Mouse (Mus musculus): ENCODE measurements around the gene Sult5a1. TPM values are rescaled to one million over a fixed set of nuclear protein-coding genes. Genes with fewer than 3 reads are reported as not detected.
"Not testable (repeated sequence)": the region's sequence is repeated elsewhere in the genome, so short reads cannot be mapped to it uniquely, and the experiment has no call there.

Gene Sult5a1
- 10 to 100 TPM in 1 of 2 experiments, 1 to 10 TPM in 1; 7.6 to 10.1 TPM for total RNA-seq (2021)
- 18.8 and 20.4 TPM in 2 replicates for polyA plus RNA-seq (2012; rRNA removed)
- long read RNA-seq, partial matches to known transcripts: 1 of 11 reads
- long read RNA-seq, other reads (novel, unspliced or antisense): 6 of 11 reads

DNA sequence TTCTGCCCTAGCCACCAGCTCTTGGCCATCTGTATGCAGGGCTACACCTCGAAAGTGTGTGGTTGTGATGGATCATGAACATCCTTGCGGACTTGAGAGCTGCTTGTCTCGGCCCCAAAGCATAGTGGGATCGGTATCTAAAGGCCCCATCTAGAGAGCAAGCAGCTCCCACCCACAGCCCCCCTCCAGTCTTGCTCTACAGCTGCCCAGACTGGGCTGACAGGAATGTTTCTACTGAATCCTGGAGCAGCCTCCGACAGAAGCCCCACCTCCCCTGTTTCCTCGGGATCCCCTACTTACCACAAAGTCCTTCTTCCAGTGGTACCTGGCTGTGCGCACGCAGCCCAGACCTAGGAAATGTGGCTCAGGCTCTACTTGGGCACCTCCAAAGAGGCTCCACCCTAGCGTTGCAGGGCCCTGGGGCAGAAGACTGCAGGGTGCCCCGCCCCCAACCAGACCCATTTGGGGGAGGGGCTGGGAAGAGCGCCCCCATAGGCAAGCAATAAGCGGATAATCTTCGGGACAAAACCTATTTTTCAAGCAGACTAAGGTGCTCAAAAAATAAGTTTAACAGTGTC is at the start of gene Sult5a1:
TSS of gene Sult5a1 (minus strand) at position 428 of the 578 bp plus-strand sequence.
- no peak for DNase-seq

DNA sequence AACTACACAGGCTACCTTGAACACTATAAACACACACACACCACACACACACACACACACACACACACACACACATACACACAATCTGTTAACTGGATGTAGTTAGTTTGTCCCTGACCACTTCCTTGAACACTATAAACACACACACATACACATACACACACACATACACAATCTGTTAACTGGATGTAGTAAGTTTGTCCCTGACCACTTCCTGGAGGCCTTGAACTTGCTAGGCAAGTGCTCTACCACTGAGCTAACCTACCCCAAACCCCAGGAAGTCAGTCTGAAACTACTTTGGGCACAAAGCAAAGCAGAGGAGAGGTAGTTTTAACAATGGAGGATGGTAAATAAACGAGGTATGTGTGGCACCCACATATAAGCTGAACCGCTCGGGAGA is 45.5 kb upstream of the Sult5a1 start:
- DNase-seq: no peak

DNA sequence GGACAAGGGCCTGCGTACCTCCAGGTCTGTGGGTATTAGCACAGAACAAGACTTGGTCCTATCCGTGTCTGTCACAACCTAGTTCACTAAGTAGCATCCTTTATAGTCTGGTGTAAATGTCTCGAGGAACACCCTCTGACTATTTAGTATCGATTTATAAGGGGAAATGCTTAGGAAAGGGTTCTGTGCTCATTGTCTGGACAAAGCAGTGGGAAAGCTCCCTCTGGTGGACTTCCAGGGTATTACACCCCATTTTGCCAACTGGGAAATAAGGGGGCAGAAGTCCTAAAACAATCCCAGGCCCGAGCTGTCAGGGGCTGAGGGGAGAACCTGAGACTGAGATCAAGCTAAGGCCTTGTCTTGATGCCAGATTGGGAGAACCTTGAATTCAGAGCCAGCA is 44.2 kb upstream of the Sult5a1 start:
- peak; percentile 66 for DNase-seq

DNA sequence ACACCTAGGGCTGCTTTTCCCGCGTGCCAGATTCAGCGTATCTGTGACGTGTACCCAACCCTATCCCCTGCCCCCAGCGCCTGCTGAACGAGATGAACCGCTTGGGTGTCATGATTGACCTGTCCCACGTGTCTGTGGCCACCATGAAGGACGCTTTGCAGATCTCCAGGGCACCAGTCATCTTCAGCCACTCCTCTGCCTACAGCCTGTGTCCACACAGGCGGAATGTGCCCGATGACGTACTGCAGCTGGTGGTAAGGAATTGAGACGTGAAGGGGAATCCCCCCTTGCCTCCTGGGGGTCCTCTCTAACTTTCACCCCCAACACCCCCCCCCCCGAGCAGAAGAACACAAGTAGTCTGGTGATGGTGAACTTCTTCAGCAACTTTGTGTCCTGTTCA is 41.7 kb upstream of the Sult5a1 start:
- DNase-seq: no peak

DNA sequence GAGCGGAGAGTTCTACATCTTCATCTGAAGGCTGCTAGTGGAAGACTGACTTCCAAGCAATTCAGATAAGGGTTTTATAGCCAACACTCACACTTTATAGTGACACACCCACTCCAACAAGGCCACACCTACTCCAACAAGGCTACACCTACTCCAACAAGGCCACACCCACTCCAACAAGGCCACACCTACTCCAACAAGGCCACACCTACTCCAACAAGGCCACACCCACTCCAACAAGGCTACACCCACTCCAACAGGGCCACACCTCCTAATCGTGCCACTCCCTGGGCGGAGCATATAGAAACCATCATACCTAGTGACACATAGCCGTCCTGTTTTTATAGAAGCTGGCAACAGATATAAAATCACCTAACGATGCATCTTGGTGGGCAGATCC is 38.9 kb upstream of the Sult5a1 start:
- not testable (repeated sequence) for DNase-seq

DNA sequence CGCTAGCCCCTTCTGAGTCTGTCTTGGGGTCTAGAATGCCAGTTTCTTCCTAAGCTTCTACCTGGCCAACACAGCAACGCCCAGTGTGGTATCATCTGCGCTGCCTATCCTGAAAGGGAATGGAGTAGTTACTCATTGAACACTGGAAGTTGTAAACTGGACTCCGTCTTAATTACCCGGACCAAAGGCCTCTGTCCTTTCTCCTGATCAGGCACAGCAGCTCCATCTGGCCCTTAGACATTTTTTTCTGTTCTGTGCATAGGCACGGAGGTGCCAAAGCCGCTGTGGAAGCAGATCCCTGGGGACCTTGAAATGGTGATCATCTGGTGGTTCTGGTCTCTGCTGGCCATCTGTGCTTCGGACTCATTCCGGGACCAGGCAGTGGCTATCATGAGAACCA is 35.7 kb upstream of the Sult5a1 start:
- no peak for DNase-seq

DNA sequence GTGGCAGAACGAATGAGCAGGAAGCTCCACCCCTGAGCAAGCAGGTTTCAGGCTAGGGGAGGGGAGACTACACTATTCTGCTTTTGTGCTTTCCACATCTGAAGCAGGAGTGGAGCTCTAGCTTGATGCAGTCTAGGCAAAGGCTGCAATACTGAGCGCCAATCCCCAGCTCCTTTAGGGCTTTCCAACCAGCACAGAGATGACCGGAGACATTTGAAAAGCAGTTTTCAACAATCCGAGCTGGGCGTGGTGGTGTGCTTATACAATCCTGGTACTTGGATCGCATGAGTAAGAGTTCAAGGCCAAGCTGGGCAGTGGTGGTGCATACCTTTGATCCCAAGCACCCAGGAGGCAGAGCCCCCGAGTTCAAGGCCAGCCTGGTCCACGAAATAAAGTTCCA is 33.8 kb upstream of the Sult5a1 start:
- no peak for DNase-seq

DNA sequence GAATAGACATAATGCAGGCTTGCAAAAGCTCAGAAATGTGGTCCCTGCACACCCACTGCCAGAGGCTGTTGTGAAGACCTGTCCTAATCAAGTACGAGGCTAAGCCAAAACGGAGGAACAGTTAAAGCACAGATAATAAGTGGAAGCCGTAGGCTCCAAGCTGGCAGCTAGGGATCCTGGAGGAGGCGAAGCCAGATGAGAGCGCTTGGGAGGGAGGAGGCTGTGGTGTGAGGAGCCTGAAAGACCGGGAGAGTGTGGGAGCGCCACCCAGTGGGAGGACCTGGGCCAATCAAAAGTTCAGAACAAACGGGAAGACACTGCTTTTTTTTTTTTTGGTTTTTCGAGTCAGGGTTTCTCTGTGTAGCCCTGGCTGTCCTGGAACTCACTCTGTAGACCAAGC is 32.6 kb upstream of the Sult5a1 start:
- peak; percentile 80 for DNase-seq

DNA sequence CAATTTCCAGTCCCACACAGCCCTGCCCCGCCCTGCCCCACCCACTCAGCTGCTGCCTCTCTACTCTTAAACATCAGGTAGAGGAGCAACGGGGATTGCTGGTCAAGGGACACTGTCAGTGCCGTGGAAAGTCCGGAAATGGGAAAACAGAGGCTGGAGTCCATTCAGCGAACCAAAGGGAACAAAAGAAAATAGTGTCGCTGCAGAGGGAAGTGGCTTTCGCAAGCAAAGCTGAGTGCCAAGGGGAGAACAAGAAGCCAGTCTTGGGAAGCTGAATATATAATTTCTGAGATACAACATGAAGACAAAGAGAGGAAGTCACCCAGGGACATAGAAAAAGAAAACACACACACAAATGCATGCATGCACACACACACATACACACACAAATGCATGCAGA is 30.7 kb upstream of the Sult5a1 start:
- DNase-seq: no peak

DNA sequence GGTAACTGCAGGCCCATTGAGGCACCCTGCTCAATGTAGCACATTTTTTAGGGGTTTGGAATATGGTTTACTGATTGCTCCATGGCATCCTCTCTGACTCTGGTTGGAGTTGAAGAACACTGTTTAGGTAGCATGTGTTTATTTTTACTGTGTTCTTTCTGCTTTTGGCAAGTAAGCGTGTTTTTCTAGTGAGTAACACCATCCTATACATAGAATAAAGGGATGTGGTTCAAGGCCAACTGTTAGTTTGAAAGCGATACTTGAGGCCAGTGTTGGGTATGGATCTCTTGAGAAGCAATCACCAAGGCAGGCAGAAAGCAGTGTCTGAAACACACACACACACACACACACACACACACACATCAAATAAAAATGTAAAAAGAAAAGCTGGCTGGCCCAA is 29.9 kb upstream of the Sult5a1 start:
- DNase-seq: no peak

DNA sequence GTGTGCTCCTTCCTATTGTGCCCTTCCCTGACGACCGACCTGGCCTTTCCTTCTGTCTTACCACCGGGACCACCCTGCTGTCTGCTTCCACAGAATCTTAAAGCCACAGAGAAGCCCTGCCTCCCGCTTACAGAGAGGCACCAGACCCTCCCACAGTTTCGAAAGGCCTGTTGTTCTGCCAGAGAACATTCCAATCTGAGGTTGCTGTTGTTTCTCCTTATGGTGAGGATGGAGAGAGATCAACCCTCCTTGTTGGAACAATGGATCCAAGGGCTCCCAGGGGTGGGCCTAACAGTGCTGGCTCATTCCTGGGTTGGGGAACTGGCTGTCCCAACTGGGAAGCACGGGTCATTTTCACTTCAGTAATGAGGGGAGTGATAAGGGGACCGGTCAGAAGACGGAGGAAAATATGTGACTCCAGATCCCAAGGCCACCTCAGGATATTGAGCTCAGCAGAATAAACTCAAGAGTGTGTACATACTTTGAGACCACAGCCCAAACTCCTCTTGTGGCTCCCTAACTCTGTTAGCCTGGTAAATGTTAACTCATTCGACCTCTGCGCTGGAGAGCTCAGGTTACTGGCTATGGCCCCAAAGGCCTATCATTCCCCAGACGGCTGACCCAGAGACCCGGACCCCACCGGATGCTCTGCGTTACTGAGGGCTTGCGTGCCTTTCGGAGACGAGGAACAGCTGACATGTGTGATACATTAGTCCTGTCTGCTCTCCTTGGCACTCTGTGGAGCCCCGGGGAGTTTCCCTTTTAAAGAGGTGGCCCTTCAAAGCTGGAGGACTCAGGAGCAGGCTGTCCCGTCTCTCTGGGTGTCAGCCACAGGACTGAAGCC is 27.7 kb upstream of the Sult5a1 start, which contains the start of gene Dpep1:
TSS of gene Dpep1 (plus strand) at position 677 of the 844 bp plus-strand sequence.
- no peak for DNase-seq

DNA sequence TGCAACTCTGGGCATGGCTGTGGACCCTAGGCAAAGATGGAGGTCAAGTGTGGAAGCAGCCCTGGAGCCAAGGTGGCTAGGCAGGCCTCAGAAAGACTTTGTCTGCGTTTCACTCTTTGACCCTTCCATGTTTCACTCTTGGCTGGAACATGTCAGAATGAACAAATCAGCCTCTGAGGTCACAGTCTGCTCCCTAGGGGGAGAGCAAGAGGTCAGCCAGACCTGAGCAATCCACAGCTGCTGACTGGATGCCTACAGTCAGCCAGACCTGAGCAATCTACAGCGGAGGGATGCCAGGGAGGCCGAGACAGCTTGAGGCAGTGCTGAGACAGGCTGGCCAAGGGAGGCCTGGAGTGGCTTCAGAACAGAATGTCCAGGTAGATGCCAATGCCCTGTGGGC is 23.3 kb upstream of the Sult5a1 start:
- DNase-seq: peak; percentile 70

DNA sequence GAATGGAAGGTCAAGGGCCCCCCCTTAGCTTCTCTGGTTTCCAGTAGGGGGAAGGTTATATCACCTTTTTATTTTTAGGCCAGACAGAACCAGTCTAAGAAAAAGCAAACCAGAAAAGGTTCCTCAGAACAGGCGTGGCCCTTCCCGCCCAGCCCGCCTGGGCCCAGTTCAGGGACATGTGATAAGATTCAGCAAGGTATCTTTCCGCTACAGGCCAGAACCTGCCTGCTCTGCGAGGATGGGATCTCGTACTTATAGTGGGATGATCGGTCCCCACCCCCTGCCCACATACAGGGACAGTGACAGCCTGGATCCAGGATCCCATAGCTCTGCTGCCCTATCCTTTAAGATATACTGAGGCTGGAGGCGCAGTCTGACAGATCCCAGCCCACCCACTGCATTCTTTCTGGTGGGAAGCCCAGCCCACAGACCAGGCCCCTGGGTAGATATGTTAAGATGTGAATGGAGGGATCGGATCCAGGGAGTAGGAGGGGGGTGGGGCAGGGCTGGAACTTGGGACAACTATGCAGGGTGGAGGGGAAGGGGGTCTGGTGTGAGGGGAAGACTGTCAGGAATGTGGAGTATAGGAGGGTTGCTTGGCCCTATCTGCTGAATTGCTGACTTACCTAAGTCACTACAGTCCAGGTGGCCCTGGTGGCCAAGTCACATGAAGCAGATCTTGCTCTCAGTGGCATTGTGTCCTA is 1.9 kb downstream of the Sult5a1 start:
- DNase-seq: no peak

DNA sequence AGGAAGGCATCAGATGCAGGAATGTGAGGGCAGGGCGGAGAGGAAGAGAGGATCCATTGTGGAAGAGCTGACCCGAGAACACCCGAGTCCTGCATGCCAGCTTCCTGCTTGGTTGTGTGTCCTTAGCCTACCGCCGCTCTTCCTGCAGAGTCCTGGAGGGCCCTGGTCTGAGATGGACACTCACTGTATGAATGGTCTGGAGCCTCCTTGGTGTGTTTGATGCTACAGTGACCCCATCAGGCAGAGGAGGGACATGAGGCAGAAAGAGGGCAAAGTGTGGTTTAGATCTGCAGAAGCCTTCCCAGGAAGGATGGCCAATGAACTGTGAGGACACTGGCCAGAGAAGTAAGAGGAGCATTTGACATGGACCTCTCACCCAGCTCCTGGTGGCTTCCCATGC is 2.9 kb downstream of the Sult5a1 start:
- DNase-seq: peak; percentile 40

DNA sequence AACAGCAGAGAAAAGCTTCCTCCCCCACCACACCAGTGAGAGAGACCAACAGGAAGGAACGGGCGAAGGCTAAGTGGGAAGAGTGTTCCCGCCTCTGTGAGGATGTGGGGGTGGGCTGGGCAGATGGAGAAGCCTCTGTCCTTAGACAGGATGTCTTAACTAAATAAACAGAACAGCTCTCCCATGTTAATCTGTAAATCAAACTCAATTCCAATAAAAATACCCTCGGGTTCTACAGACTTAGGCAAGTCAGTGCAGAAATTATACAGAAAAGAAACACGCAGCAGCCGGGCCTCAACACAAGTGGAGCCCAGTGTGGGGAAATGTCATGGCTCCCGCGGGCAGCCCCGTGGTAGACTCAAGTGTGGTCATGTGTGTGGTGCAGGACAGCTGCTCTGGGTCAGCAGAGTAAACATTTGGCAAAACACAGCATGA is 7.4 kb downstream of the Sult5a1 start:
- DNase-seq: no peak

DNA sequence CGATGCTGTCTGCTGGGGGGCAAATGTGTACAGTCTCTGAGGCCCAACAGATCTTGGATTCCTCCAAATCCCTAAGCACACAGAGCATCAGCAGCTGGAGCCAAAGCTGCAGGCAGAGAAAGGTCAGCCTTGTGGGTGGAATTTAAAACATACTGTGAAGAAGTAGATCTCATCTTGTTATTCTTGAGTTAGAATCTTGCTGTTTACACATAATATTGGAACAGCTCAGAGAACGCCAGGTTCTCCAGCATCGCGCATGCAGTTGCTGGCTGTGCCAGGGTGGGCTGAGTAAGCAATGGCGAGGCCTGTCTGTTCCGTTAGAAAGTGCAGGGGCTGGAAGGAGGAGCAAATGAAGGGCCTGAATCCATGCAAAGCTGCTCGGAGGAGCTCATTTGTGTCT is 11.7 kb downstream of the Sult5a1 start:
- no peak for DNase-seq

DNA sequence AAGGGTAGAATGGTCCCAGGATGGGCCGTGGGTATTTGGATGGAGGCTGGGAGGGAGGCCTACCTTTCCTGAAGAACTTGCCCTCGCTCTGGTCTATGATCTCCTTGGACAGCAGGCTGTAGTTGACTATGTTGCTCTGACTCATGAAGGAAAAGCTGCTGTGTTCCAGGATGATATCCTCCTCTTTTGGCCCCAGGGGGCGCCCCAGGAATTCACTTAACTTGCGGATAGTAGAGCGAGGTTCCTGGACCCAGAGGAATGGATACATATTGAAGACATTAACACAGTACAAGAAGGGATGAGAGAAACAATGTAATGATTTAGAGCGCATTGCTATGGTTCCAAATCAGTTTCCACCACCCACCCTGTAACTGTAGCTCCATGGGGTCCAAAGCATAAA is 12.8 kb downstream of the Sult5a1 start:
- peak; percentile 59 for DNase-seq

DNA sequence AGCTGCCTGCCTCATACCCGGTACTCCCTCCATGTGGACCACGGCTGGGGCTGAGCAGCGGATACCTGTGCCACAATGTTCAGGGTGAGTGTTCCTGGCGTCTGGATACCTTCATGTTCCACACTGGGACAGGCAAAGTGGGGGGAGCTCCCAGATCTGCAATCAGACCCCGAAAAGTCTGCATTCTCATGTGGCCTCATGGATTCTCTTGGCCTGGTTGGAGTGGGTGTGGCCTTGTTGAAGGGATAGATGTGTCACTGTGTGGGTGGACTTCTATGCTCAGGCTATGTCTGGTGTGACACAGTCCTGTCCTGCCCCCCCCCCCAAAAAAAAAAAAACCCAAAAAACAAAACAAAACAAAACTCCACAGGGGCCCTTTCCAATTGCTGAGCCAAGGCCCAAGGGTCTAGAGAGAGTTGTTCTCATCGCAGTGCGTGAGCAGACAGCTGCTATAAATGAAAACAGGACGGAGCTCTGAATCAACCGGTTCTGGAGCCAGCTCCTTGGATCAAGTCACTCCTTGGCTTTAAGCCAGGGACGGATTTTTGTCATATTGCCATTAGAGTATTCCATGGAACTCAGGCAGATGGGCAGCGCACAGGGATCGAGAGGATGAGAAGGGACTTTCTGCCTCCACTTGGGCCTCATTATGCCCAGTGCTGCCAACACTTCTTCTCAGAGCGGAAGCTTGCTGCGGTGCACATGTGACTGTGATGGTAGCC is 16.2 kb downstream of the Sult5a1 start:
- peak; percentile 91 for DNase-seq

DNA sequence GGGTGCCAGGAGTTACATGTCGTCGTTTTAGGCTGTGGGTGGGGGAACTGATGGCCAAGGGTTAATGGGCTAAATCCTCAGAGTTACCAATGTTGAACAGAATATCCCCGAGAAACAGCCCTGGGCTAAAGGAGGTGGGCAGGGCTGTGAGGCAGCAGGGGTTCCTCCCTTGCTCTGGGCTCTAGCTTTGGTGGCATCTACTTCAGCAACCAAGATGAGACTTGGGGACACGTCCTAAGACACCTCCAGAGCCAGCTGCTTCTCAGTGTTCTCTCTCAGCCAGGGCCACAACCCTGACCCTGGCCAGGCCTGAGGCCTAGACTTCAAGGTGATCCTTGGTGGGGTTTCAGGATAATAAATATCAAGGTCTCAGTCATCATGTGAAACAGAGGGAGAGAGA is 19.4 kb downstream of the Sult5a1 start:
- peak; percentile 39 for DNase-seq

DNA sequence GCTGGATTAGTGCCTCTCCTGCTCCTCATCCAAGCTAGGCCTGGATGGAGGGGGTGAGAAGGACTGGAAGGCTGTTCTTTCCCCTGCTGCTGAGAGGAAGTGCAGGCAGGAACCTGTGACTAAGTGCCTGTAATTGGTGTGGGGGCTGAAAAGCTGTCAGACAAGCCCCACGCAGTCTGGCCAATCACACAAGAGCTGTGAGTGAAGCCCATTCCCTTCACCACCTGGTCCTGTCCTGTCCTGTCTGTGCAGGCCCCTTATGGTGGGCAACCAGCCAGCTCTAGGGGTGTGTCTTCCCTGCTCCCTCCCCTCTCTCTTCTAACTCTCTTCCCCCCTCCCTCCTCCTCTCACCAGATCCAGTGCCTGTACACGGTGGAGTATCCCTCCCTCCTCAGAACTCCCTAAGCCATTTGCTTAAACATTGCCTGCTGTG is 20.5 kb downstream of the Sult5a1 start:
- DNase-seq: peak; percentile 46

DNA sequence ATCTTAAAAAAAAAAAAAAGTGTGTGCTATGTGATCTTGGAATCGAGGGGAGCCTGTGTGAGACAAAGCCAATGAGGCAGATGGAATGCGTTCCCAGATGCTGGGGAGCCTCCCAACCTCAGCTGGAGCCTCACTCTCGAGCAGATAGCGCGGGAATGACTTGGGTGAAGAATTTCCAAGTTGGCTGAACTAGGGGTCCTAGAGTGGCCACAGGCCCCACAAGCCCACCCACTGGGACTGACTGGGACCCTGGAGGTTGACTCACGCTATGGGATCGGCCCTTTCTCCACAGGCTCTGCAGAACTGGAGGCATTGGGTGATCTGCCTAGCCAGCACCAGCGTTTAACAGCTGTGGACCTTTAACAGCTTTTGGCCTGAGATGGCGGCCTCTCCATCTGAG is 21.8 kb downstream of the Sult5a1 start:
- DNase-seq: no peak

DNA sequence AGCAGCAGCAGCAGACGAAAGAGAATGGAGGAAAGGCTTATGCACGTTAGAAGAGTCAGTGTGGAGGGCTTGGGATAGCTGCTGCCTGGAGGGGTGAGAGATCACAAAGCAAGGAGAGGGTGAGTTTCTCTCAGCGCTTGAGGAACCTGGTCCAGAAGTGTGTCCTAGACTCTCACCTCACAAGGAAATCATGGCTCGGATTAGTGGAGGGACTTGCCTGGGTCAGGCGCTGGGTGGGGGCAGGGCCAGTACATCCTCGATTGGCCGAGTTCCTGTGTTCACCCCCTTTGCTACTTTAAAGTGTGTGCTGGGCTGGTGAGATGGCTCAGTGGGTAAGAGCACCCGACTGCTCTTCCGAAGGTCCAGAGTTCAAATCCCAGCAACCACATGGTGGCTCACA is 22.3 kb downstream of the Sult5a1 start:
- no peak for DNase-seq

Measured in adrenal gland, adult 2 months (tissue).